ENCODE assay signal across 38 mouse cellular contexts in genomic region chr6:145636682-145637081, GRCm38 (mm10). TPM values are rescaled to one million over a fixed set of nuclear protein-coding genes. Genes with fewer than 3 reads are reported as not detected.
"Had no signal": no experiment of that assay in that cellular context is flagged by ENCODE, and none has a peak within 500 bp of the region (broad histone marks: within the 10 kb centered on the region; RNA-seq: fewer than 3 reads in every experiment).

No protein-coding gene starts in this region.

- H3K36me3 ChIP-seq: heart, embryonic 13.5 days; heart, embryonic 15.5 days; hindbrain, embryonic 13.5 days; hindbrain, embryonic 15.5 days; limb, embryonic 13.5 days; limb, embryonic 15.5 days; liver, embryonic 12.5 days had no signal

- H3K4me2 ChIP-seq: heart, embryonic 11.5 days; heart, embryonic 13.5 days; heart, embryonic 15.5 days; hindbrain, embryonic 13.5 days; hindbrain, embryonic 15.5 days; limb, embryonic 13.5 days; limb, embryonic 15.5 days; liver, embryonic 12.5 days had no signal

- H3K9ac ChIP-seq: forebrain, postnatal 0 days; heart, embryonic 13.5 days; heart, embryonic 15.5 days; hindbrain, embryonic 13.5 days; hindbrain, embryonic 15.5 days; limb, embryonic 13.5 days; limb, embryonic 15.5 days; liver, embryonic 12.5 days; liver, embryonic 14.5 days had no signal

- ATAC-seq: forebrain, postnatal 0 days; hindbrain, postnatal 0 days; liver, embryonic 12.5 days had no signal

- H3K4me1 ChIP-seq: hindbrain, embryonic 13.5 days; hindbrain, embryonic 15.5 days; limb, embryonic 15.5 days; liver, embryonic 12.5 days had no signal

- H3K27ac ChIP-seq: heart, embryonic 13.5 days; heart, embryonic 15.5 days; hindbrain, embryonic 13.5 days; hindbrain, embryonic 15.5 days; hindbrain, postnatal 0 days; limb, embryonic 13.5 days; limb, embryonic 15.5 days; liver, embryonic 12.5 days; liver, embryonic 14.5 days had no signal

- DNase-seq: forebrain, postnatal 0 days; gastrocnemius, postnatal 14 days; gastrocnemius, postnatal 36 days; heart, adult 18-20 months; heart, postnatal 14 days; heart, postnatal 36 days; kidney, adult 11 months; kidney, adult 9 months; kidney, postnatal 10 days; kidney, postnatal 36 days; layer of hippocampus, adult 9-11 months; layer of hippocampus, postnatal 36 days; left cerebral cortex, postnatal 4 days had no signal

- H3K4me3 ChIP-seq: heart, embryonic 13.5 days; heart, embryonic 15.5 days; hindbrain, embryonic 13.5 days; hindbrain, embryonic 15.5 days; limb, embryonic 13.5 days; limb, embryonic 15.5 days; liver, embryonic 12.5 days had no signal

- H3K27me3 ChIP-seq: heart, embryonic 13.5 days; heart, embryonic 15.5 days; hindbrain, embryonic 13.5 days; hindbrain, embryonic 15.5 days; limb, embryonic 13.5 days; limb, embryonic 15.5 days; liver, embryonic 12.5 days had no signal

- H3K9me3 ChIP-seq: heart, embryonic 15.5 days; hindbrain, embryonic 15.5 days; limb, embryonic 15.5 days had no signal

RNA-seq across cellular contexts. Expression of gene Tuba3b, which starts 21.1 kb away (rescaled TPM):
- total RNA-seq: forebrain, postnatal 0 days; gastrocnemius, adult 18-20 months; gastrocnemius, adult 8-10 months; gastrocnemius, postnatal 14 days; gastrocnemius, postnatal 36 days; hematopoietic stem cell, adult 5-6 weeks; hindbrain, postnatal 0 days; layer of hippocampus, adult 18-20 months; layer of hippocampus, adult 8-10 months; layer of hippocampus, postnatal 14 days; layer of hippocampus, postnatal 36 days; left cerebral cortex, adult 18-20 months; left cerebral cortex, adult 8-10 months; left cerebral cortex, postnatal 10 days; left cerebral cortex, postnatal 25 days; left cerebral cortex, postnatal 4 days; liver, adult 2 months had no signal
- polyA plus RNA-seq: forebrain, postnatal 0 days; heart, embryonic 11.5 days; heart, embryonic 13.5 days; hindbrain, embryonic 11.5 days; hindbrain, embryonic 13.5 days; hindbrain, embryonic 15.5 days; hindbrain, postnatal 0 days; intestine, embryonic 14.5 days; large intestine, adult 2 months; limb, embryonic 11.5 days; limb, embryonic 13.5 days; limb, embryonic 15.5 days; liver, adult 2 months; liver, embryonic 12.5 days; liver, embryonic 14.5 days had no signal

RNA-seq across cellular contexts. Expression of gene Lmntd1, which starts 22.6 kb away (rescaled TPM):
- total RNA-seq: gastrocnemius, adult 18-20 months; gastrocnemius, postnatal 36 days; hematopoietic stem cell, adult 5-6 weeks; liver, adult 2 months had no signal
- polyA plus RNA-seq: hindbrain, embryonic 11.5 days; liver, adult 2 months; liver, embryonic 12.5 days had no signal
